Mouse (Mus musculus) hindlimb bud, embryonic 11.5 days (tissue): ENCODE measurements around the gene Sgsm2.
"Not testable (repeated sequence)": the region's sequence is repeated elsewhere in the genome, so short reads cannot be mapped to it uniquely, and the experiment has no call there.

Experiments used
- DNase-seq: peaks from one replicate; pipeline ENCODE4 v3.0.0-alpha.2; 2012; ENCODE audit warnings: low read depth, low spot score; ENCODE audit errors: extremely low spot score

Sgsm2 gene

DNA sequence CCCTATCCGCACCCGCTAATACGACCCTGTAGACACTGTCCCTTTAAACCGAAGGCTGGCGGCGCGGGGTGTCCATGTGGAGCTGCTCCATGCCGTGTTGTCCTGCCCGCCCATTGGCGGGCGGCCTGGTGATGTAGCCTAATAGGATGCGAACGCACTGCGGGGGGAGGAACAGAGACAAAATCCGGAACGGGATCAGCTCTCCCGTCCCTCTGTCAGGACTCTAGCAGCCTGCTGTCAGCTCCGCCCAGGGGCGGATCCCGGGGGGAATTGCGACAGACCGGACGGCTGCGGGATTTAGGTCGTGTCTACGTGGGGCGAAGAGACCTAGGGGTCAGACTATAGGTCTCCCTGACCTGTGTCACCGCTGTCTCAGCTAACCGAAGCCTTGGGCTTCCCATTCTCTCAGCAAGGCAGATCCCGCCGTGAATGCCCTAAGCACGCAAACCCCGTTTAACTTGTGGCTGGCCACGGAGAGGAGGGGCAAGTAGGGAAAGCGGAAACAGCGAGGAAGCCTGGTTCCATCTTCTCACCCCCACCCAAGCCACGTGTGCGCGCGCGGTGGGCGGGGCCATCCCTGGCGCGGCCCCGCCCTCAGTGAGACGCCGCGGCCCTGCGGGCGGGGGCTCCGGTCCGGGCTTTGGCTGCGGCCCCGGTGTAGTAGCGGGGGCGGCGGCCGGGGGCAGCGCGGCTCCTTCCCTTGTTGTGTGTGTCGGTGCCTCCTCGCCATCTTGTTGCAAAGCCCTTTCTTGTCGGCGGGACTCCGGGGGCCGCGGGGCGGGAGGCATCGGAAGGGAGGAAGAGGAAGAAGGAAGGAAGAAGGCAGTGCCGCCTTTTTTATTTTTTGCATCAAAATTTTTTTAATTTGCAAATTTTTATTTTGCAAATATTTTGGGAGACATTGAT lies 66.4 kb downstream of the Sgsm2 start, which contains the start of gene Mnt:
TSS of gene Mnt (plus strand) at position 665 of the 906 bp plus-strand sequence.
- peak; percentile 97 for DNase-seq

DNA sequence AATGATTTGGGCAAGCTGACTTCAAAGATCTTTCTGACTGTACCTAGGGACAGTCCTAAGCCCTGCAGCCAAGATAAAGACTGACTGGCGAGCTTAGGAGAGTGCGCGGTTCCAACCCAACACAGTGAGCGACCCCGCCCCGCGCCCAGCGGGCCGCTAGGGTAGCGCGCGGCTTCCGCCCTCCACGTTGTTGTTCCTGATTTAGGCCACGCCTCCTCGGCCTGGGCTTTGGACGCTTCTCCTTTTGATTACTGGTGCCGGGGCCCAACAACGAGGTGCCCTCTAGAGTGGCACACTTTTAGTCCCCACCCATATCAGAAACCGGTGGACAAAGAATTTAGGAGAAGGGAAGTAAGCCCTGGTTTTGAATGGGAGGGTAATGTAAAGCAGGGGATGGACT lies 67.0 kb downstream of the Sgsm2 start:
- DNase-seq: peak; percentile 58

DNA sequence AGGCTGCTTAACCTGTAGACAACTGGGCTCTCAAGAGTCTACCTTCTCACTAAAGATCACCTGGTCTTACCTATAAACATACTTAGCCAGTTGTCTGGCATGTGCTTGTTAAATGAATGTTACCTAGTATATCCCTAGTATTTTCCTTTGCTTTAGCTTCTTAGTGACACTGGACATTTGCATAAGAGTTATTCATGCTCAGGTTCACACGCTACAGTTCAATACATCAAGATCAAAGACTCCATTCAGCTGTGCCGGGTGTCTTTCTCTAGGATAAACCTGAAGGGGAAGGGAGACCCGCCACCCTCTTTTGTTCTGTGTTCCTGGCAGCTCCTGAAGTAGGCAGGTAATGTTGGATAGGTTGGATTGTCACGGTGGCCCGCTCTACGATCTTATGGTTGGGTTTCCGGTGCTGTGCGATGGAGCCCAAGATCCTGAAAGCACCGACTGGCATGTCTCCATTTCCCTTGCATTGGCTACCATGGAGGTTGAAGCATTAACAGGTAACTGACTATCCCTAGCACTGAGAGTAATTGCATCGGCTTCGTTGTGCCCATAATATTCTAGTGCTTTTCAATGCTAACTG lies 67.8 kb downstream of the Sgsm2 start:
- no peak for DNase-seq

DNA sequence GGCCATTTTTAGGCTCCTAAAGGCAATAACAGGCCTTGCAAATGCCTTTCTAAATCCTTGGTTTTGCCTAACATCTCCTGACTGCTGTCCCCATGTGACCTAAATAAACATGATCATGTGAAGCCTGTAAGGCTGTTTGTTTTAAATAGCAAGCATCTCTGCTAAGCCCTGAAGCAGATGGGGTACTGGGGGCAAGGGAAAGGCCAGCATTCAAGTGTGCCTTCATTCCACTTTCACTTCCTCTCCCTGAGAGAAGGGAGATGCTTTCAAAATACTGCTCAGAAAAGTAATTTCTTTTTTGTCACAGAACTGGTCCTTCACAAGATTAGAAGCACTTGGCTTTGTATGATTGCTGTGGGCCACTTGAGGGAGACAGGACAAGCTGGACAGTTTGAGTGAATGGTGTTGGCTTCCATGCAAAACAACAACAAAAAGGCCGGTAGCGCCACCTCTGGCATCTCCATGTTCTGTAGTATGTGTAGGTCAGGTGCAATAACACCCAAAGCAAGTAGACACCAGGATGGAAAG lies 68.4 kb downstream of the Sgsm2 start:
- no peak for DNase-seq

DNA sequence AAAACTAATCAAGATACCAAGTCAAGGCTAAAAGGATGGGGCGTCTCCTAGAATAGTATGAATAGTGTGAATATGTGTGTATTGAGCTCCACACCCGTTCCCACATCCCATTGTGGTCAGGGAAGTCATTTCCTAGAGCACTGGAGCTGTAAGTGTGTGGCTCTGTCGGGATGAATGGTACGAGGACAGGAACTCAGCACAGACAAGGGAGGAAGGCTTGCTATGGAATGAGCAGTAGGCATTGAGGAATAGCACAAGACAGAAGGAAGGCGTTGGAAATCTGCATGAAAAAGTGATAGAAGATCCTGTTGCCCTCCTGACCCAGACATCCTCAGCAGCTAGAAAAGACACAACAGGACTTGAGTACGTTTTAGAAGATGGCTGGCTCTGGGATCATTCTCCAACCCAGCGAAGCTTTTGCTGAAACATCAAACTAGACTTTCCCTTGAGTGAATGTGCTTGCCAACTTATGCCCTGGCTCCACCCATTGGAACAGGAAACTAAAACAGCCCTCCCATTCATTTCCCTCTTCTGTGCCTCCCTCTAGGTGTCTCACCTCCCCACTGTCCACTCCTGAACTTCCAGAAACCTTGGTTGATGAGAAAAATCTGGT lies 69.0 kb downstream of the Sgsm2 start:
- DNase-seq: no peak

DNA sequence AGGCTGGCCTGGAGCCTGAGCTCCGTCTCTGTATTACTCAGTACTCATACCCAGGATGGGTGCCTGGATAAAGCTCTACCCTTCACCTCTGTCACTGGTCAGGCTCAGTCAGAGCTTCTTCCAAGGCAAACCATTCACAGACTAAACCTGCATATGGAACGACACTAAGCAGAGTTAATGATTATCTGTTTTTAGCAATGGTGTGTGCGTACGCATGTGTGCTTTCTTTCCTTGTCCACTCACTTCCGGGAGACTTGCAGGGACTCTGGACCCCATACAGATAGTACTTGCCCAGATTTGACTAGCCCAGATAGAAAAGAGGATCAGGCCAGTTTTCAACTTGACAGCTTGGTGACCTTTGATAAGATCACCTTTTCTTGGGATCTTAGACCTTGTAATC lies 70.2 kb downstream of the Sgsm2 start:
- DNase-seq: no peak

DNA sequence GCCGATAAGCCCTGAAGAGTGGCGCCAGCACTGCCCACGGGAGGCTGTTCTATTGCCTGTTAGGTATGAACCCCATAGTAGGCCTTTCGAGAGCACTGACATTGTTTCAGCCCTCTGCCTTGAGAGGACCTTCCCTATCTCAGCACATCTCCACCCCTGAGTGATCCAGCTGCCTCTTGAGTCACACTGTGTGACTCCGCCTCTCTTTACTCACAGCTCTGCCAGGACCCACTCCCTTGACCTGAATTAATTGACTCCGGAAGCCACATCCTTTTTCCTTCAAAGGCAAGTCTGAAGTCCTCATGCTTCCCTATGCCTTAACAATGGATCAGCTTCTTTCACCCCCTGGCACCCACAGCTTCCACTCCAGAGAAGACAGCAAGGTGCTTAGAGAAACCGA lies 70.7 kb downstream of the Sgsm2 start:
- no peak for DNase-seq

DNA sequence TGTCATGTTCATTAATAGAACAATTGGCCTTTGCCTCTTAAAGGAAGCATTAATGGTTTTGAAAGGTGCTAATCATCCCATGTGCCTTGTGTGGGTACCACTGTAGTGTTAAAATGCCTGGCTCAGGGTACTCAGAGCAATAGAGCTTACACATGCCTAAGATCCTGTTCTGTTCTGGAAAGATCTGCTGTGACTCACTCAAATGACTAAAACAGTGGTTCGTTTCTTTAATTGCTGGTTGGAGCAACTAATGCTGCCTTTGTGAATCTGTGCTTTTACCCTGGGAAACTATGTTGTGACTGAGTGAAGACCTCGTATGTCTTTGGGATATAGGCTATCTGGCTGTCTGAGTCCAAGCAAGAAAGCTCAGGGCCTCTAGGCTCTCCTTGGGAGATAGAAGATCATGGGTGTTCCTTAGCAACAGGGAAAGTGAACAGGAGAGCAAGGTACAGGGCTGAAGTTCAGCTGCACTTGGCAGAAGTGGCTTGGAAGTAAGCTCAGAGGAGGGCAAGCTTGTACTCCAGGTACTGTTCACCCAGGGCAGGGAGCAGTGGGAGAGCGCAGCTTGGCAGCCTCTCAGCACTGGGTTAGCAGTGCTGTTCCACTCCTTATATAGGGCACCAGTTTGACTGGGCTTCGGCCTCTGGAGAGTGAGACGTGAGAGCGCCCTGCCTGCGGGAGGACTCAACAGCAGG lies 74.0 kb downstream of the Sgsm2 start:
- no peak for DNase-seq

DNA sequence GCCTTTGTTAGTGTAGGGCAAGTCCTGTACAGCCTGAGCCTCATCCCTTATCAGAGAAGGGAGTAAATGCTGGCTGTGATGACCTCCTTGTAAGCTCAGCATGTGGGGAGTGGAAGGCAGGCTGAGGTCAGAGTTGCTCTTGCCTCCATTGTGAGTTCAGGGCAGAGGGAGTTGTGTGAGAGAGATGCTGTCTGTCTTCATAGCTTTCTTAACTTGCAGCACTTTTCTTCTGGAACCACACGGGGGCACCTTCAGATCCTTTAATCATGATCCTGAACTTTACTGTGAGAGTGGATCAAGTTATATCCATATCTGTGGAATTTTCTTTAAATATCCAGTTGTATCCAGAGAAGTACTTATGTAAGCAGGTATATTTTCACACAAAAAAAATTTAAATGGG lies 75.4 kb downstream of the Sgsm2 start:
- no peak for DNase-seq

DNA sequence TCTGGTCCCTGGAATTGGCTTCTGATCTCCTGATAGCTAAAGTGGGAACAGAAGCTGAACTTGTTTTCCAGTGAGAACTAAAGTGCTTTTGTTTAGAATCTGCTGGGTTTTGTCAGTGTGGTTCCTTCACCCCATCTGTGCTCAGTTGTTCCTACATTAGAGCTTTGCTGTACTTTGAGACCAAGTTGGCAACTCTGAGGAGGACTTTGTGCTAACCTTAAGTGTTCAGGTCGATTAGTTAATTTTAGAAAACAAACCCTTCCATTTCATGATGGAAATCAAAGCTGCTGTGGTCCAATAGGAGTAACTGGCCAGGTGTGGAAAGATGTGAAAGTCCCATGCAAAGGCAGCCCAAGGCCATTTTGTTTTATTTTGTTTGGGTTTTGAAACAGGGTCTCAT lies 75.9 kb downstream of the Sgsm2 start:
- DNase-seq: no peak

DNA sequence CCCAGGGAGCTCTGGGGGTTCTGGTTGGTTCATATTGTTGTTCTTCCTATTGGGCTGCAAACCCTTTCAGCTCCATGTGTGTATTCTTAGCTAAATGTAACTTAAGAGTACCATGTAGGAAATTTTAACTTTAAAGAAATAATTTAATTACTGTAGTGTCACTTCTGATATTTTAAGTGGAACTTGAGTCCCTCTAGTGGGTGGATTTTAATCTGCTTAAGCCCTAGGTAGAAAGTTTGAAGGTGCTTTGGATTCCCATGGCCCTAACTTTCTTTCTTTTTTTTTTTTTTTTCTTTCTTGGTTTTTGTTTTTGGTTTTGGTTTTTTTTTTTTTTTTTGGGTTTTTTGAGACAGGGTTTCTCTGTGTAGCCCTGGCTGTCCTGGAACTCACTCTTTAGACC lies 81.1 kb downstream of the Sgsm2 start:
- no peak for DNase-seq

DNA sequence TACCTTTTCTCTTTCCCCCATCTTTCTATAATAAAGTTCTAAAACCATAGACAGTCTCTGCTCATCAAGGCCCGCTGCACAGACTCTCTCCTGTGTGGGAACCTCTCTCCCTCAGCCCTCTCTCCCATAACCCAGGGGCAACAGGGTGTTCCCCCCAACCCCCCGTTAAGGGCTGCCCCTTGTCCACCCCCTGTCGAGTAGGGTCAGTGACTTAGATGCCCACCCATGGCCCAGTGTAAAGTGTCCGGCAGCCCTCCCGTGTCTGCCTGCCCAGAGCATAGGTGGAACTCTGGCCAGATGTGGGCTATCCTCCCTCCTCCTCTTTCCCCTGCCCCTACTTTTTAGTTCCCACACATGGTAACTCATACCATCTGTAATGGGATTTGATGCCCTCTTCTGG lies 85.3 kb downstream of the Sgsm2 start:
- DNase-seq: no peak

DNA sequence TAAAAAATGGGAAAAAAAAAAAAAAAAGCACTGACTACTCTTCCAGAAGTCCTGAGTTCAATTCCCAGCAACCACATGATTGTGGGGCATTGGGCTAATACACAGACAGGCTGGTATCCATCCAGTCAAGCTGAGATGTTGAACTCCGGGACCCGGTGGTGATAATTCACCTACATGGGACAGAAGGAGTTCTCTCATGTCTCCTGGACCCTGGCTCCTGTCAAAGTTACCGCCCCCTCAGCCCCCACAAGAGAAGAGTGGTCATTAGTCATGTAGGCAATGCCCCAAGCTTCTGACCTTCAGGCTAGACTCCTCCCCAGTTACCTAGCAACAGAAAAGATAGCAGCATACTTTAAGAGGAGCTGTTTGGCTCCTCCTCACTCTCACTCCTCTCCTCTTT lies 85.8 kb downstream of the Sgsm2 start:
- DNase-seq: not testable (repeated sequence)

DNA sequence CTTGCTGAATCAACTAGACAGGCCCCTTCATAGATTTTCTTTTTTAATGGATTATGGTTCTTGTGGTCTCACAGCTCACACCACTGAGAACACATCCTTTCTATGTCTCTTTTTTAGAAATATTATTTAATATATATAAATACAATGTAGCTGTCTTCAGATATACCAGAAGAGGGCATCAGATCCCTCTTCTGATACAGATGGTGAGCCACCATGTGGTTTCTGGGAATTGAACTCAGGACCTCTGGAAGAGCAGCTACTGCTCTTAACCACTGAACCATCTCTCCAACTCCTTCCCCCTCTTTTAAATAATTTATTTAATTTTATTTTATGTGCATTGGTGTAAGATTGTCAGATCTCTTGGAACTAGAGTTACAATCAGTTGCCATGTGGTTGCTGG lies 86.7 kb downstream of the Sgsm2 start:
- DNase-seq: no peak

DNA sequence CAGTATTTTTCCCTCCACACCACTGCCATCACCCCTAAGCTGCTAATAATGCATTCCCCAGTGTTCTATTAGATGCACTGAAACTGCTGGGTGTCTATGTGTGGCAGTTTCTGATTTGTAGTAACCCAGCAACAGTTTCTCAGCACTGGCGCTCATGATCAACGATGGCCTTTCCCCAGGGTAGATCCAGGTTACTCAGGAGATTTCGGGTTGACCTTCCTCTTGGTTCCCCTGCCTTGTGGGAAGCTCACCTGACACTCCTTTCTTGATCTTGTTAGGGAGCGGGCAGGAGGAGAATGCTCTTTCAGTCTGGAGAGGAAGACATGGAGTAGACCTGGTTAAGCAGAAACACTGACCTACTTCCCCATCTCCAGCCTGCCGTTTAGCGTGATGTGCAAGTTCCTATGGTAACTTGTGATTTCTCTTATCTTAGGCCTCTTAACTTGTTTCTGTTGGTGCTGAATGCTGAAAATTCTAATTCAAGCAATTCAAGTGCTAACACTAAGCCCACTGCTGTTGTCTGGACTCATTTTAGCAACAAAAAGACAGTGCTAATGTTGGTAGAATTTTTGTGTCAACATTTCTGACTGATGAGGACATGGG lies 88.5 kb downstream of the Sgsm2 start:
- DNase-seq: no peak

DNA sequence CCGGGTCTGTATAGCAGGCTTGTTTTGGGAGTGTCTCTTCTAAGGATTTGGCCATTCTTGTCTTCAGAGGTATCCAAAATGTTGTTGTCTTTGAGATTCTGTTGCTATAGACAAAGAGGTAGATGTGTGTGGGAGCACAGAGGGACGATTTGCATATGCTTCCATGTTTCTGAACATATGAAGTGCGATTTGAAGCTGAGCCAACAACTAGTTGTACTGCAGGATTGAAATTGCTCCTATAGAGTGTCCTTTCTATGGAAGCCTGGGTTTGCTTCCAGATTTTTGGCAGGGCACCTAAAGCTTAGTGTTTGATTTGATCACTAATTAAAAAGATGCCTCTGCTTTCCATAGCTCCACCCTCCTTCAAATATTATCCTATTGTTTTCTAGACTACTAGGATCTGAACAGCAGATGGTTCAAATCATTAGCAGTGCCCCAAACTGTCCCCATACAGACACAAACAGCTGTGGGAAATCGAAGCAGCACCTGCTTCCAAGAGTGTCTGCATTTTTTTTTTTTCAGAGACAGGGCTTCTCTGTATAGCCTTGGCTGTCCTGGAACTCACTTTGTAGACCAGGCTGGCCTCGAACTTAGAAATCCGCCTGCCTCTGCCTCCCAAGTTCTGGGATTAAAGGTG lies 89.5 kb downstream of the Sgsm2 start:
- no peak for DNase-seq

DNA sequence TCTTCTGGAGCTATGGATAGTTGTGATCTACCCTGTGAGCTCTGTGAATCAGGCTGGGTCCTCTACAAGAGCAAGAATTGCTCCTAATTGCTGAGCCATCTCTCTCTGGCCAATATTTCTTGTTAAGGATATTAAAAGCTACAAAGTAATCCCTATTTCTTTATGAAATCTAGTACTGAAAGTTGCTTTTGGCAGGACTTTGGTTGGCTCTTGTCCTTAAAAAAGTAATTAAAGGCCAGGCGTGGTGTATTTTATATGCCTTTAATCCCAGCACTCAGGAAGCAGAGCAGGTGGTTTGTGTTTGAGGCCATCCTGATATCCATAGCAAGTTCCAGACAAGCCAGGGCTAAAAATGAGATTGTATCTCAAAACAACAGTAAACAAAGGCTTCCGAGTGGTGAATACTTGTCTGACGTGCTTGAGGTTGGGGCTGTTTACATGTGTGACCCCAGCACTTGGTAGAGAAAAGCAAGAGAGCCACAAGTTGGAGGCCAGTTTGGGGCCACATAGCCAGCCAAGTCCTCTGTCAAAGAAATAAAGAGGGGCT lies 92.7 kb downstream of the Sgsm2 start:
- no peak for DNase-seq

DNA sequence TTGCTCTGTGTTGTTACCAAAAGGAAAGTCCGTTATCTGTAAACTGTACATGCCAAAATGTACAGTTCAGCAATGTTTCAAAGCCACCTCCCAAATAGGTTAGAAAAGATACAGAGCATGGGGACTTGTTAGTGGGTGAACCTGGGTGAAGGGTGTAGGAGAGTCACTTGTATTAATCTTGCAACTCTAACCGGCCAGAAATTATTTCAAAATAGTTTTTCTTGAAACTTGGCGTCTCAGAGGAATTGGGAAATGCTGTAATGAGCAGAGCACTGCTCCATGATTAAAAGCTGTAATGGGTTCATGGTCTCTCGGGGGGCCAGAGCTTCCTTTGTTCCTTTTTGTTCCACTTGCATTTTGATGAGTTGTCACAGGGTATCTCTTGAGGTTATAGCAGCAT lies 96.2 kb downstream of the Sgsm2 start:
- DNase-seq: no peak
